Mouse (Mus musculus): Measurements from ENCODE around the gene Gm48552. TPM values are rescaled to one million over a fixed set of nuclear protein-coding genes. Genes with fewer than 3 reads are reported as not detected.

The Gm48552 gene
- total and polyA plus RNA-seq, 3 experiments = 0.89 to 1.2 TPM; not detected in 1

GRCm38 (mm10) chr10:81363436-81364346, 25.1 kb upstream of the Gm48552 start (continued):
- TF ChIP-seq UBTF (IDR thresholded peaks at IDR 0.05; ENCODE audit: borderline replicate concordance, insufficient read depth, low read depth, low read length) = no peak

- Histone ChIP-seq H3K4me3 (ENCODE audit: control insufficient read depth in 1 of 2, insufficient read depth in 1 of 2, low read depth in 2 of 2, low read length in 2 of 2) (no peak overlapping the region), H3K9me3 (replicated peaks; ENCODE audit: insufficient read depth, low read length) (no peaks in the 10 kb centered on the region), H3K79me2 (ENCODE audit: control insufficient read depth, insufficient read depth, low read length, poor library complexity) (peaks cover 3% of the 10 kb centered on the region; the same call in 1 of the 2 replicates), H3K9ac (ENCODE audit: control insufficient read depth, low read depth, low read length, poor library complexity, severe bottlenecking) (no peak overlapping the region), H3K4me1 (ENCODE audit: control insufficient read depth in 1 of 2, insufficient read depth in 2 of 2, low read length in 2 of 2) (peaks cover 0 to 5% of the 10 kb centered on the region in 2 experiments; a peak in 1 of 4 replicates), H3K36me3 (ENCODE audit: control insufficient read depth in 1 of 2, insufficient read depth in 2 of 2, low read length in 2 of 2) (peaks cover 0 to 3% of the 10 kb centered on the region in 2 experiments; a peak in 1 of 4 replicates), H3K27me3 (ENCODE audit: control insufficient read depth in 1 of 2, insufficient read depth in 2 of 2, low read length in 2 of 2) (no peaks in the 10 kb centered on the region), H3K27ac (ENCODE audit: control insufficient read depth, low read depth, low read length) (no peak overlapping the region)
- no peak for DNase-seq (ENCODE audit: low read depth, low spot score)
- TF ChIP-seq MAX (IDR thresholded peaks at IDR 0.05; ENCODE audit: low read length) = no peak
- TF ChIP-seq RCOR1 (IDR thresholded peaks at IDR 0.05; ENCODE audit: low read depth, low read length) = no peak
- no peak for TF ChIP-seq HCFC1 (IDR thresholded peaks at IDR 0.05; ENCODE audit: low read depth, low read length)
- TF ChIP-seq ETS1 (IDR thresholded peaks at IDR 0.05; ENCODE audit: low read depth, low read length) = no peak
- no peak for TF ChIP-seq MYB (IDR thresholded peaks at IDR 0.05; ENCODE audit: low read depth, low read length)
- no peak for TF ChIP-seq CHD1 (IDR thresholded peaks at IDR 0.05; ENCODE audit: low read depth, low read length)
- TF ChIP-seq GATA1 (IDR thresholded peaks at IDR 0.05; ENCODE audit: low read depth, low read length) = no peak
- TF ChIP-seq POLR2AphosphoS5 (IDR thresholded peaks at IDR 0.05; ENCODE audit: borderline replicate concordance, low read depth, low read length) = no peak
- no peak for TF ChIP-seq MAFK (IDR thresholded peaks at IDR 0.05; ENCODE audit: borderline replicate concordance, low read depth, low read length)
Measured at GRCm38 (mm10) chr10:81364666-81365065, 24.1 kb upstream of the Gm48552 start.

- DNase-seq (ENCODE audit: low read depth, low spot score) = no peak
- peaks cover 0 to 3% of the 10 kb centered on the region in 2 experiments; a peak in 1 of 4 replicates for H3K36me3 ChIP-seq (ENCODE audit: control insufficient read depth in 1 of 2, insufficient read depth in 2 of 2, low read length in 2 of 2)
- H3K4me3 ChIP-seq (ENCODE audit: control insufficient read depth in 1 of 2, insufficient read depth in 1 of 2, low read depth in 2 of 2, low read length in 2 of 2) = no peak overlapping the region
- H3K27me3 ChIP-seq (ENCODE audit: control insufficient read depth in 1 of 2, insufficient read depth in 2 of 2, low read length in 2 of 2) = no peaks in the 10 kb centered on the region
- TF ChIP-seq E2F4 (IDR thresholded peaks at IDR 0.05; ENCODE audit: borderline replicate concordance, low read depth, low read length) = no peak
- TF ChIP-seq ZC3H11A (IDR thresholded peaks at IDR 0.05; ENCODE audit: low read depth, low read length) = no peak
- no peak for TF ChIP-seq ZNF384 (IDR thresholded peaks at IDR 0.05; ENCODE audit: low read depth, low read length)
- TF ChIP-seq POLR2AphosphoS5 (IDR thresholded peaks at IDR 0.05; ENCODE audit: borderline replicate concordance, low read depth, low read length) = peak; percentile 83; the same call in 1 of the 2 replicates
- TF ChIP-seq MYC (IDR thresholded peaks at IDR 0.05; ENCODE audit: low read depth, low read length) = no peak
- no peak for TF ChIP-seq UBTF (IDR thresholded peaks at IDR 0.05; ENCODE audit: borderline replicate concordance, insufficient read depth, low read depth, low read length)
- TF ChIP-seq NELFE (IDR thresholded peaks at IDR 0.05; ENCODE audit: low read depth, low read length) = peak; percentile 41; the same call in 1 of the 2 replicates
- TF ChIP-seq HCFC1 (IDR thresholded peaks at IDR 0.05; ENCODE audit: low read depth, low read length) = no peak
- TF ChIP-seq CHD2 (IDR thresholded peaks at IDR 0.05; ENCODE audit: low read length) = peak; percentile 49; the same call in 1 of the 2 replicates
- TF ChIP-seq SMC3 (IDR thresholded peaks at IDR 0.05; ENCODE audit: low read depth, low read length) = no peak
- TF ChIP-seq ETS1 (IDR thresholded peaks at IDR 0.05; ENCODE audit: low read depth, low read length) = no peak
- TF ChIP-seq SIN3A (IDR thresholded peaks at IDR 0.05; ENCODE audit: low read length) = no peak
- TF ChIP-seq RCOR1 (IDR thresholded peaks at IDR 0.05; ENCODE audit: low read depth, low read length) = no peak
- TF ChIP-seq BHLHE40 (IDR thresholded peaks at IDR 0.05; ENCODE audit: borderline replicate concordance, low read depth, low read length) = no peak
- TF ChIP-seq ZKSCAN1 (IDR thresholded peaks at IDR 0.05; ENCODE audit: low read depth, low read length) = no peak; the same call in 1 of the 2 replicates
- TF ChIP-seq GATA1 (IDR thresholded peaks at IDR 0.05; ENCODE audit: low read depth, low read length) = no peak
- no peak for TF ChIP-seq EP300 (IDR thresholded peaks at IDR 0.05; ENCODE audit: low read depth in 1 of 2, low read length in 2 of 2)
- peak; percentile 48; the same call in 1 of the 2 replicates for TF ChIP-seq POLR2AphosphoS2 (IDR thresholded peaks at IDR 0.05; ENCODE audit: low read length)
- TF ChIP-seq POLR2A (IDR thresholded peaks at IDR 0.05; ENCODE audit: control insufficient read depth in 1 of 2, insufficient read depth in 1 of 2, low read depth in 1 of 2, low read length in 2 of 2, poor library complexity in 1 of 2) = no peak; a peak in 1 of 4 replicates
- TF ChIP-seq MAZ (IDR thresholded peaks at IDR 0.05; ENCODE audit: low read depth, low read length) = 0 out of 2 replicates have a peak, but pooled peaks have one; percentile 17
- H3K4me1 ChIP-seq (ENCODE audit: control insufficient read depth in 1 of 2, insufficient read depth in 2 of 2, low read length in 2 of 2) = peaks cover 0 to 5% of the 10 kb centered on the region in 2 experiments; a peak in 1 of 4 replicates
- H3K9ac ChIP-seq (ENCODE audit: control insufficient read depth, low read depth, low read length, poor library complexity, severe bottlenecking) = no peak overlapping the region
- no peak overlapping the region for H3K27ac ChIP-seq (ENCODE audit: control insufficient read depth, low read depth, low read length)
- H3K79me2 ChIP-seq (ENCODE audit: control insufficient read depth, insufficient read depth, low read length, poor library complexity) = no peaks in the 10 kb centered on the region
- H3K9me3 ChIP-seq (replicated peaks; ENCODE audit: insufficient read depth, low read length) = no peaks in the 10 kb centered on the region
Measured at GRCm38 (mm10) chr10:81365073-81365472, 23.7 kb upstream of the Gm48552 start.
